Mouse (Mus musculus): ENCODE measurements around the gene Tbc1d22a. TPM values are rescaled to one million over a fixed set of nuclear protein-coding genes. Genes with fewer than 3 reads are reported as not detected.

The Tbc1d22a gene
- polyA plus RNA-seq, 1 experiment: 30.5 TPM

GRCm38 (mm10) chr15:86535356-86535755, 321.1 kb downstream of the Tbc1d22a start:
- H3ac ChIP-seq (ENCODE audit: control insufficient read depth, insufficient read length): no peak overlapping the region
- H3K79me2 ChIP-seq (ENCODE audit: control insufficient read depth, insufficient read depth): no peaks in the 10 kb centered on the region
- no peak overlapping the region for H3K4me2 ChIP-seq (ENCODE audit: low read depth)
- no peaks in the 10 kb centered on the region for H3K27me3 ChIP-seq (ENCODE audit: control insufficient read depth, insufficient read depth, insufficient read length)
- H3K4me3 ChIP-seq: no peak overlapping the region
- H3K36me3 ChIP-seq (ENCODE audit: control insufficient read depth, insufficient read depth): no peaks in the 10 kb centered on the region
- TF ChIP-seq MYOG (IDR thresholded peaks at IDR 0.05; ENCODE audit: control insufficient read depth in 1 of 3, insufficient read depth in 1 of 3, insufficient read length in 2 of 3, low read depth in 2 of 3): no peak
- TF ChIP-seq E2F4 (IDR thresholded peaks at IDR 0.05; ENCODE audit: insufficient read depth): no peak

DNA sequence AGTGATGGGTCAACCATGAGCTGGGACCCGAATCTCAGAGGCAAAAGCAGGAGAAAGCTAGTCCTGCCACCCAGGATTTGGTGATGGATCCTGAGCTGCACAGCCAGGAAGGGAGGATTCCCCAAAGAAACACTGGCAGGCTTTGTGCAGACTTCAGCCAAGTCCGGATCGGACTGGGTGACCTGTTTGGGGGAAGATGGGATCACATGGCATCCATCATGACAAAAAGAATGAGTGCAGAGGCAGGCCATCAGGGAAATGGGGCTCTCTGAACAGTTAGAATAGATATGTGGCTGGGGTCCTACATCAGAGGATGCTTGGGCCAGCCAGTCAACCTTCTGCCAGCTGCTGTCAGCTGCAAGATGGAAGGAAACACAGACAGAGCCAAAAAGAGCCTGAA, 328.1 kb downstream of the Tbc1d22a start:
- TF ChIP-seq TCF12 (IDR thresholded peaks at IDR 0.05; ENCODE audit: insufficient read depth, poor library complexity, severe bottlenecking) (no peak), REST (IDR thresholded peaks at IDR 0.05; ENCODE audit: insufficient read depth, insufficient read length) (no peak), TCF3 (IDR thresholded peaks at IDR 0.05; ENCODE audit: insufficient read length, low read depth) (no peak), POLR2A (IDR thresholded peaks at IDR 0.05; ENCODE audit: insufficient read length, low read depth) (no peak), E2F4 (IDR thresholded peaks at IDR 0.05; ENCODE audit: insufficient read depth) (no peak), POLR2AphosphoS2 (IDR thresholded peaks at IDR 0.05; ENCODE audit: insufficient read length, low read depth) (no peak), MYOD1 (IDR thresholded peaks at IDR 0.05; ENCODE audit: control insufficient read depth in 1 of 3, insufficient read length in 2 of 3, low read depth in 2 of 3) (no peak), MYOG (IDR thresholded peaks at IDR 0.05; ENCODE audit: control insufficient read depth in 1 of 3, insufficient read depth in 1 of 3, insufficient read length in 2 of 3, low read depth in 2 of 3) (no peak), CEBPB (IDR thresholded peaks at IDR 0.05; ENCODE audit: insufficient read depth, poor library complexity, severe bottlenecking) (no peak), MAX (IDR thresholded peaks at IDR 0.05; ENCODE audit: low read depth) (no peak), SRF (IDR thresholded peaks at IDR 0.05; ENCODE audit: control insufficient read depth, insufficient read length, low read depth) (no peak), USF1 (IDR thresholded peaks at IDR 0.05; ENCODE audit: low read depth) (no peak)
- Histone ChIP-seq H3ac (ENCODE audit: control insufficient read depth, insufficient read length) (no peak overlapping the region), H3K4me3 (no peak overlapping the region), H3K27me3 (ENCODE audit: control insufficient read depth, insufficient read depth, insufficient read length) (no peaks in the 10 kb centered on the region), H3K79me2 (ENCODE audit: control insufficient read depth, insufficient read depth) (no peaks in the 10 kb centered on the region), H3K36me3 (ENCODE audit: control insufficient read depth, insufficient read depth) (no peaks in the 10 kb centered on the region), H3K4me2 (ENCODE audit: low read depth) (no peak overlapping the region)

GRCm38 (mm10) chr15:86544122-86544795, 330.0 kb downstream of the Tbc1d22a start:
- Histone ChIP-seq H3K27me3 (ENCODE audit: control insufficient read depth, insufficient read depth, insufficient read length) (no peaks in the 10 kb centered on the region), H3K4me2 (ENCODE audit: low read depth) (no peak overlapping the region), H3K4me3 (no peak overlapping the region), H3ac (ENCODE audit: control insufficient read depth, insufficient read length) (no peak overlapping the region), H3K36me3 (ENCODE audit: control insufficient read depth, insufficient read depth) (no peaks in the 10 kb centered on the region), H3K79me2 (ENCODE audit: control insufficient read depth, insufficient read depth) (no peaks in the 10 kb centered on the region)
- no peak for TF ChIP-seq E2F4 (IDR thresholded peaks at IDR 0.05; ENCODE audit: insufficient read depth)
- TF ChIP-seq SRF (IDR thresholded peaks at IDR 0.05; ENCODE audit: control insufficient read depth, insufficient read length, low read depth): no peak
- TF ChIP-seq POLR2AphosphoS2 (IDR thresholded peaks at IDR 0.05; ENCODE audit: insufficient read length, low read depth): no peak
- peak; percentile 58 for TF ChIP-seq REST (IDR thresholded peaks at IDR 0.05; ENCODE audit: insufficient read depth, insufficient read length)
- TF ChIP-seq CEBPB (IDR thresholded peaks at IDR 0.05; ENCODE audit: insufficient read depth, poor library complexity, severe bottlenecking): no peak

Other genes starting within 250 kb of the Tbc1d22a start
- gene Celsr1, start 180.7 kb upstream of the Tbc1d22a start, polyA plus RNA-seq (2012; fragmentation: generic; extraction: Trizol): 0.06 TPM
- gene Gramd4, start 156.8 kb upstream of the Tbc1d22a start, polyA plus RNA-seq (2012; fragmentation: generic; extraction: Trizol): 15.0 TPM
- 13.8 TPM for gene Cerk, start 28.3 kb upstream of the Tbc1d22a start, polyA plus RNA-seq (2012; fragmentation: generic; extraction: Trizol)